Mouse (Mus musculus): ENCODE data around the gene Cdh23. TPM values are rescaled to one million over a fixed set of nuclear protein-coding genes. Genes with fewer than 3 reads are reported as not detected.

Gene Cdh23
- polyA plus RNA-seq, 1 experiment from 2014 or later: 5.7 TPM

DNA sequence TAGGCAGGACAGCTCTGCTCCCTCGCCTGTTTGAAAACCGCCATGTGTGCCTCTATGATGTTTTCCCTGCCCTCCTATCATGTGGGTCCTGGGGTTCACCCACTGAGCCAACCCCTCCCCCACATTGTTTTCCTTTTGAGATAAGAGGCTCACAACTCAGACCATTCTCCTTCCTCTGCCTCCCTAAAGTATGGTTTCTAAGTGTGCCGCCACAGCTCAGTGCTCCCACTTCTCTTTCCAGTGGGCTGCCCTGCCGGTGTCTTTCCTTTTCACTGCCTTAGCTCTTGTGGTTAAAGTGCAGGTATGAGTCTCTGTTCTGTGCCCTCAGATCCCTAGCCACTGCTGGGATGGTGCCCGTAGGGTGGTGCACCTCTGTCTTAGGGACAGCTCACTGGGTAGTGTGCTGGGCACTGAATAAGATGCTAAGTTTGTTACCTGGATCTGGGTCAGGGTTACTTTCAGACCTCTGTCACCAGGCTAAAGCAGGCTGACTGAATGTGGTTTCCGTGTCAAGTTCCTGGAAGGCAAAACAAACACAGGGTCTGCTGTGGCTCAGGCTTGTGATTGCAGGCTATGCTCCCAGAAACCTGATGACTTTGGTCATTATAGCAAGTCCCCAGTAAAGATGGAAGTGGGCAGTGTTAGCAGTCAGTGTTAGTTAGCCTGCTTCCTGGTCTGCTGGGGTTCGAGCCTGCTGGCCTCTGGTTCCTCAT lies 406.1 kb downstream of the Cdh23 start:
- Histone ChIP-seq H3K4me2 (replicated peaks) (no peak overlapping the region), H3K27ac (no peak overlapping the region; the same call in 1 of the 2 replicates), H3K4me3 (replicated peaks) (no peak overlapping the region), H3K9me3 (no peaks in the 10 kb centered on the region), H3K36me3 (peaks cover 37% of the 10 kb centered on the region), H3K4me1 (replicated peaks) (peaks cover 45% of the 10 kb centered on the region), H3K9ac (replicated peaks) (0 out of 2 replicates have a peak overlapping the region, but pooled peaks have one; percentile 16), H3K27me3 (no peaks in the 10 kb centered on the region)
- no peak for ATAC-seq
- 74% methylated on average over 7 of the region's 7 CpGs for WGBS

DNA sequence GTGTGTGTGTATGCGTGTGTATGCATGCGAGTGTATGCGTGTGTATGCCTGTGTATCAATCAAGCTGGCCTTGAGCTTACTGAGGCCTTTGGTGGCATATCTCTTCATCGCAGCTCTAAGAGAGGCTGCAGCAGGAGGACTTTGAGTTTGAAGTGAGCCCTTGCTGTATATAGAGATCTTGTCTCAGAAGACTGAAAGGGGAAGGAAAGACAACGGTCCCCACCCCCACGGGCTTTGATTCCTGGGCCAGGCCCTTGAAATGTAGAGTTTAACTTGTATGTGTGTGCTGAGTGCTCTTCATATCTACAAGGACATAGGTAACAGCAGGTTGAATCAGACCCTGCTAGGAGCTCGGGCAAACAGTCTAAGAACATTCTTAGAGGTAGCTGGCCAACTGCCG lies 407.1 kb downstream of the Cdh23 start:
- Histone ChIP-seq H3K36me3 (peaks cover 27% of the 10 kb centered on the region), H3K9me3 (no peaks in the 10 kb centered on the region), H3K27ac (no peak overlapping the region), H3K4me2 (replicated peaks) (no peak overlapping the region), H3K4me1 (replicated peaks) (peaks cover 54% of the 10 kb centered on the region), H3K27me3 (no peaks in the 10 kb centered on the region), H3K9ac (replicated peaks) (no peak overlapping the region), H3K4me3 (replicated peaks) (no peak overlapping the region)
- 91% methylated on average over 8 of the region's 8 CpGs for WGBS
- no peak for ATAC-seq

DNA sequence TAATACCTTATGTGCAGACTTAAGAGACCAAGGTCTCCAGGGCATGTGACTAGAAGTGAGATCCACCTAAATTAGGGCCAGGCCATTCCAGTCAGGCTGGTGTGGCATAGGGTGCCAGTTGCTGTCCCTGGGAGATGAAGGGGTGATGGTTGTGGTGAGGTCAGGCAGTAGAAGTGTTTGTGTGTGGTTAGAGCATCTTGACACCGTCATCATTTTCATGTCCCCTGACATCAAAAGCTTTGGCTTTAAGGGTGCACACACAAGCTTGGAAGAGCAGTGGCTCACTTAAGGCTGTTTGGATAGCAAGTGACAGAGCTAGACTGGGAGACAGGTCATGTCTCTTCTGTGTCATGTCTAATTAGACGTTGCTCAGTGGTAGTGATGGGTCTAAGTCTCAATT lies 408.6 kb downstream of the Cdh23 start:
- no peak for ATAC-seq
- no peak overlapping the region for H3K4me2 ChIP-seq (replicated peaks)
- WGBS: 91% methylated on average over 2 of the region's 2 CpGs
- H3K36me3 ChIP-seq: peaks cover 12% of the 10 kb centered on the region
- H3K27me3 ChIP-seq: no peaks in the 10 kb centered on the region
- no peak overlapping the region for H3K9ac ChIP-seq (replicated peaks)
- no peak overlapping the region for H3K4me3 ChIP-seq (replicated peaks)
- H3K27ac ChIP-seq: no peak overlapping the region
- H3K9me3 ChIP-seq: no peaks in the 10 kb centered on the region
- H3K4me1 ChIP-seq (replicated peaks): peaks cover 68% of the 10 kb centered on the region

DNA sequence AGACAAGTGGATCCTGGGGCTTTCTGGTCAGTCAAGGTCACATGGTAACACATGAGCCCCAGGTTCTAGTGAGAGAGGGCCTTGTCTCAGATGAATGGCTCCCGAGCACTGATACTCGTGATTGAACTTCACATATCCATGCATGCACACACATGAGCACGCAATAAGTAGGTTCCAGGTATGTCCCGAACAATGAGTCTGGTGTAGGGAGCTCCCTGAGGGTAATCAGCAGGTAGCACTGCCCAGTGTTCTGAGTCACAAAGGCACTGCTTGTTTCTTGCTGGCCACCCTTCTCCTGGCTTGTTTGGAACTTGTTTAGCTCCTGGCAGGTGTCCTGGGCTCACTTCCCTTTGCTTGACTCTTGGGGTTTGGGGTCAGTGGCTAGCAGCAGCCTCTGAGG lies 409.1 kb downstream of the Cdh23 start:
- H3K4me2 ChIP-seq (replicated peaks): no peak overlapping the region
- 95% methylated on average over 4 of the region's 4 CpGs for WGBS
- H3K9me3 ChIP-seq: no peaks in the 10 kb centered on the region
- no peak overlapping the region for H3K4me3 ChIP-seq (replicated peaks)
- H3K36me3 ChIP-seq: peaks cover 7% of the 10 kb centered on the region
- ATAC-seq: no peak
- peaks cover 74% of the 10 kb centered on the region for H3K4me1 ChIP-seq (replicated peaks)
- no peak overlapping the region for H3K27ac ChIP-seq
- no peak overlapping the region for H3K9ac ChIP-seq (replicated peaks)
- no peaks in the 10 kb centered on the region for H3K27me3 ChIP-seq

DNA sequence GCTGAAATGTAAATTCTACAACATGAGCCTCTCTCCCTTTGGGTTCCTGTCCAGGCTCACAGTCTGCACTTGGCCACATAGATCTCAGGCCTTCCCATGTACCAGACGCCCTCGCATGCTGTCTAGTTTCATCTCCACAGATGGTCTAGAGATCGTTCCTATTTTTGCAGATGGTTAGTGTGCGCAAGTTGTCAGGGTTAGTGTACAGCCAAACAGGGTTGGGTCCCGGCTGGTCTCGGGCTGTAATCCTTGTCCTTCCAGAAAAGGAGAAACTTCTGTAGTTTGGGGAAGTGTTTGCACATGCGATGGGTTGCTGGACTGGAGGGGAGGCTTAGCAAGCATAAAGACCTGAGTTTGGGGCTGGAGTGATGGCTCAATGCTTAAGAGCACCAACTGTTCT lies 409.7 kb downstream of the Cdh23 start:
- Histone ChIP-seq H3K4me3 (replicated peaks) (no peak overlapping the region), H3K9me3 (no peaks in the 10 kb centered on the region), H3K27ac (peak overlapping the region; percentile 81), H3K36me3 (peaks cover under 1% of the 10 kb centered on the region; the same call in 1 of the 2 replicates), H3K4me2 (replicated peaks) (peak overlapping the region; percentile 57), H3K27me3 (no peaks in the 10 kb centered on the region), H3K9ac (replicated peaks) (0 out of 2 replicates have a peak overlapping the region, but pooled peaks have one; percentile 14), H3K4me1 (replicated peaks) (peaks cover 80% of the 10 kb centered on the region)
- no peak for ATAC-seq
- 92% methylated on average over 7 of the region's 7 CpGs for WGBS

DNA sequence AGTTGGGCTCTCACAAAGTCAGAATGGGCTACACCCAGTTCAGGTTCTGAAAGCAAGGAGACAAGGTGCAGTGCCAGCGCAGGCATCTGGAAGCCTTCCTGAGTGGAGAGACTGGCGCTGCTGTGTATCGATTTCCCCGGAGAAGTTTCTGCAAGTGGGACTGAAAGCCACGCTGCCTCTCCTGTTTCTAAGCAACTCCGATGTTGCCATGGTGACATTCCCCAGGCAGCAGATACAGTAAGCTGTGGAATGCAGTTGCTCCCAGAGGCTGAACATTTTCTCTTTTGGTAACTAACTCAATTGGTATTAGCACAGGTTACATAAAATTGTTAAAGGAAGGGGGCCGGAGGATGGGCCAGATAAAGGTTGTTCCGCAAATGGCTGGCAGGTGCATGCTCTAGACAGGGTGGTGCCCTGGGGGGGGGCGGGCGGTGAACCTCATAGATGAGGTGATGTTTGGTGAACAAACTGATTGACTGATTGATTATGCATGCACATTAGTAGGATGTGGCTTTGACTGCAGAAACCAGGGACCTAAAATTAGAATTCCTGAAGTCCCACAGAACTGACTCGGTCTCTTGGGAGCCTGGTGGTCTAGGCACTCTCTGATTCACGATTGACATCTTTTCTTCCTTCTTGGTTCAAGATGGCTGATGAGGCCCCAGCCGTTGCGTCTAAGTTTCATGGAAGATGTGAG lies 410.5 kb downstream of the Cdh23 start:
- Histone ChIP-seq H3K9me3 (no peaks in the 10 kb centered on the region), H3K4me2 (replicated peaks) (peak overlapping the region; percentile 57), H3K27me3 (no peaks in the 10 kb centered on the region), H3K4me1 (replicated peaks) (peaks cover 87% of the 10 kb centered on the region), H3K27ac (peak overlapping the region; percentile 81), H3K9ac (replicated peaks) (peak overlapping the region; percentile 48), H3K36me3 (no peaks in the 10 kb centered on the region), H3K4me3 (replicated peaks) (peak overlapping the region; percentile 25)
- WGBS: 11% methylated on average over 14 of the region's 14 CpGs
- ATAC-seq: peak; percentile 84

DNA sequence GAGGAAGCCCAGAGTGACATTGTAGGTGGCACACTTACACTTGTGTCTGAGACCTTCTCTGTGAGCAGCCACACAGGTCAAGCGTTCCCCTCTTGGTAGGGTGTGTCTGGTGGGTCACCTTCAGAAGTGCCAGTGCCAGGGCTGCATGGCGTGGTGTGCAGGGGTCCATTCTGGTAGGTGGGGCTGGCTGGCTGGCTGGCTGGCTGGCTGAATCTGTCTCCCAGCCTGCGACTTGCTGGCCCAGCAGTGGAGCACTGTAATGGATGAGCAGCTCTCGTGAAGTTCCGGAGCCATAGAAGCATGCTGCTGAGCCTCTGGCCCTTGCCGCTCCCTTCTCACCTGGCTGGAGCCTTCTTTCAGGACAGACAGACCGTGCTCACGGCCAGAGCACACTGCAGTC lies 411.1 kb downstream of the Cdh23 start:
- ATAC-seq: peak; percentile 49
- Histone ChIP-seq H3K36me3 (no peaks in the 10 kb centered on the region), H3K4me3 (replicated peaks) (peak overlapping the region; percentile 25), H3K9ac (replicated peaks) (peak overlapping the region; percentile 48), H3K27me3 (no peaks in the 10 kb centered on the region), H3K27ac (peak overlapping the region; percentile 81), H3K9me3 (no peaks in the 10 kb centered on the region), H3K4me1 (replicated peaks) (peaks cover 89% of the 10 kb centered on the region), H3K4me2 (replicated peaks) (peak overlapping the region; percentile 57)
- WGBS: 35% methylated on average over 8 of the region's 8 CpGs

DNA sequence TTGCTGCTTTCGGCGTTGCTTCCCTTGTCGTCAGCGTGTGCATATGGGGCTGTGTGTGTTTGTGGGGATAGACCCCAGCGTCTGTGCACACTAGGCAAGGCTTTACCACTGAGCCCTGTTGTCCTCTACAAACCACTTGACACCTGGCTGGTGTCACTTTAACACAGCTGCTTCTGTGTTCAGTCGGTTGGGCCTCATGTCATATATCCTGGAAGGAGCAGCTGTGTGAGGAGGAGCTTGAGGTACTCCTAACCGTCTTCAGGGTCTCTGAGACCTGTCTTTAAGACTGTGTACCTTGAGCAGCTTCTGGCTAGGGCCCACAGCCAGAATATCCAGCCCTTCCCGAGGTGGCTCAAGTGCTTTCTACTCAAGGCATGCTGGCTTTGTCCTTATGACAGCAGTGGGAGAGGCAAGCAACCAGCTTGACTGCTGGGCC lies 411.6 kb downstream of the Cdh23 start:
- Histone ChIP-seq H3K27me3 (no peaks in the 10 kb centered on the region), H3K4me2 (replicated peaks) (peak overlapping the region; percentile 57), H3K9ac (replicated peaks) (peak overlapping the region; percentile 48; the same call in 1 of the 2 replicates), H3K27ac (peak overlapping the region; percentile 81), H3K9me3 (no peaks in the 10 kb centered on the region), H3K4me1 (replicated peaks) (peaks cover 89% of the 10 kb centered on the region), H3K4me3 (replicated peaks) (peak overlapping the region; percentile 25; the same call in 1 of the 2 replicates), H3K36me3 (no peaks in the 10 kb centered on the region)
- WGBS: 41% methylated on average over 8 of the region's 8 CpGs
- 0 out of 2 replicates have a peak, but pooled peaks have one; percentile 9 for ATAC-seq

DNA sequence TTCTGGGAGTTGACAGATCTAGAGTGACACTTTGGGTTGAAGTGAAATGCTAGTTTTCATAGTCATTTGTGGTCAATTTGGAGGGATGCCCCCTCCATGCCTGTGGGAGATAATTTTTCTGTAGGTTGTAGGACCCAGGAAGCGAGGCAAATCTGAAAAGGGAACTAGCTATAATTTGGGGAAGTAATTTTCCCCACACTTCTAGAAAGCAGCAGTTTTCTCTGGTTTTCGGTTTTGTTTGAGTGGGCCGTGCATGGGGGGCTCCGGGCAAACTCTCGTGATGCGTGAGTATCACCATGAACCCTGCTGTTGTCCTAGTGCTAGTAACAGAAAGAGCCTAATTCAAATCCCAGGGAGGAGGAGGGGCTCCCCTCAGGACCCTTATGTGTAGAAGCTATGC lies 412.0 kb downstream of the Cdh23 start:
- H3K9me3 ChIP-seq: no peaks in the 10 kb centered on the region
- H3K36me3 ChIP-seq: no peaks in the 10 kb centered on the region
- 53% methylated on average over 6 of the region's 6 CpGs for WGBS
- no peaks in the 10 kb centered on the region for H3K27me3 ChIP-seq
- H3K27ac ChIP-seq: peak overlapping the region; percentile 81
- H3K9ac ChIP-seq (replicated peaks): peak overlapping the region; percentile 48; the same call in 1 of the 2 replicates
- H3K4me3 ChIP-seq (replicated peaks): no peak overlapping the region
- ATAC-seq: no peak
- peaks cover 90% of the 10 kb centered on the region for H3K4me1 ChIP-seq (replicated peaks)
- H3K4me2 ChIP-seq (replicated peaks): peak overlapping the region; percentile 57

DNA sequence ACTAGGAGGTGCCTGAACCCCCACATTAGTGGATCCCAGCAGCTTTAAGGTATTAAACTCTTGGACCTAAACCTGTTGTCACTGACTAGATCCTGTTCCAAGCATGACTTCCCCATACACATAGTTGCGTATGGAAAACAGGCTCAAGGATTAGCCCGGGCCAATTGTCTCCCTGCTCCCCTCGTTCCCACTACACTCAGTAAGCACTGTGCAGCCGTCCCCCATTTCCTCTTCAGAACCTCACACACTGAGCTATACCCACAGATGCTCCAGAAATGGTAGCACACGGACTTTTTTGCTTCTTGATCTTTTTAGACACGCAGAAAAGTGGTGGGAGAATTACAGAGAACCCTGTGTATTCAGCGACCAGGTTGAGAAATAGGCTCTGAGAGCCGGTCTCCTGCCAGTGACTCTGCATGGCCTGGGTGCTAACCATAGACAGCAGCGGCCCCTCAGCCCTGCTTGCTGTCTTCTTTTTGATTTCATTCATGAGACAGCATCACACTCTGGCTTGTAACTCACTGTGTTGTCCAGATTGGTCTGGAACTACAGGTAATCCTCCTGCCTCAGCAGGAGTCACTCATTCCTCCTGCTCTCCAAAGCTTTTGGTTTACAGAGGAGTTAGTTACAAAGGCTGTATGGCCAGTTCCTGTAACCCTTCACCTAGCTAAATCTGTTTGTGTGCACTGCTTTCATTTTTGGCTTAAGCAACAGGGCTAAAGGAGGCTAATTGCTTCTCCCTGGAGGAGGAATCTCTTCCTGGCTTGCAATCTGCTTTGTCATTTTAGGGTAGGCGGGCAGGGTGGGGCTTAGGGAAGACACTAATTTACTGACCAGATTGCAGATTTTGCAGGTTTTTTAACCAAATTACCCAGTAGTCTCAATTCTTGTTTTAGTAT lies 413.9 kb downstream of the Cdh23 start:
- peak overlapping the region; percentile 14; the same call in 1 of the 2 replicates for H3K27ac ChIP-seq
- no peaks in the 10 kb centered on the region for H3K9me3 ChIP-seq
- no peaks in the 10 kb centered on the region for H3K27me3 ChIP-seq
- 62% methylated on average over 10 of the region's 10 CpGs for WGBS
- no peak overlapping the region for H3K4me2 ChIP-seq (replicated peaks)
- H3K4me3 ChIP-seq (replicated peaks): no peak overlapping the region
- peaks cover 93% of the 10 kb centered on the region for H3K4me1 ChIP-seq (replicated peaks)
- H3K36me3 ChIP-seq: no peaks in the 10 kb centered on the region
- ATAC-seq: no peak
- H3K9ac ChIP-seq (replicated peaks): no peak overlapping the region

DNA sequence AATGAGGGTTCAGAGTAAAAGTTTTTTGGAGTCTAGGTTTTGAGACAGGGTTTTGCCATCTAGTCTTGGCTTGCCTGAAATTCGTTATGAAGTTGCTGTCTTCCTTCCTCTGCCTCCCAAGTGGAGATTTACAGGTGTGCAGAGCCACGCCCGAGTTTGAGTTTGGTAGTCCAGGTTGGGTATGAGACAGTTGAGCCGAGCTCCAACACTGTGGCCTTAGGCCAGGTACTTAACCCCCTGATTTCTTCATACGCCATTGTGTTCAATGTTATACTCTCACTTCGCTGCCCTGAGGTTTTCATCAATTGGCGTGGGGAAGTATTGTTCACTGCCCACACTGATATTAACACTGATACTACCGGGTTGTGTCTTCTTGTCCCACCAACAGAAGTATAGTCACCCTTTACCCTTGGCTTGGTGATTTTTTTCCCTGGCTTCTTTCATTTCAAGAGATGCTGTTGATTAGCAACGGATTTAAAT lies 414.7 kb downstream of the Cdh23 start:
- no peak overlapping the region for H3K9ac ChIP-seq (replicated peaks)
- H3K4me1 ChIP-seq (replicated peaks): peaks cover 90% of the 10 kb centered on the region
- H3K4me2 ChIP-seq (replicated peaks): no peak overlapping the region
- no peak overlapping the region for H3K27ac ChIP-seq
- H3K4me3 ChIP-seq (replicated peaks): no peak overlapping the region
- no peaks in the 10 kb centered on the region for H3K9me3 ChIP-seq
- 93% methylated on average over 9 of the region's 9 CpGs for WGBS
- ATAC-seq: no peak
- no peaks in the 10 kb centered on the region for H3K27me3 ChIP-seq
- H3K36me3 ChIP-seq: no peaks in the 10 kb centered on the region
